Mouse (Mus musculus): ENCODE measurements at regions not wholly inside any gene's neighbourhood (a gene's known extent, or its start where the extent isn't known, plus 50 kb on each side); places are given as distances from the start of the nearest gene placed in this dataset.

DNA sequence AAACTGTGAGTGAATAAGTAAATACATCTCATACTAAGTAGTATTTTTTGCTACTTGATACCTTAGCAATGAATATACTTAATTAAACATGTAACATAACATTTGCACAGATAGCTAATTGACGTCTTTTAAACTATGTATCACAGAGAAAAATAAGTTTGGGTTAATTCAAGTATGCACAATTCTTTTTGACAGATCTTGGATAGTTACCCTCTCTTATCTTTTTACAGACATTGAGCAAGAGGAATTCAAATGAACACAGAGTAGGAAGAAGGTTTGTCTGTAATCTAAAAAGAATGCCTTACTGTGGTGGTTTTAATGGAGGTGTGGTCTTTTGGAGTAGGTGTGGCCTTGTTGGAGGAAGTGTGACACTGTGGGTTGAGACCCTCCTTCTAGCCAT is 1781.7 kb downstream of the Pcdh7 start:
- peak; percentile 4 for DNase-seq

DNA sequence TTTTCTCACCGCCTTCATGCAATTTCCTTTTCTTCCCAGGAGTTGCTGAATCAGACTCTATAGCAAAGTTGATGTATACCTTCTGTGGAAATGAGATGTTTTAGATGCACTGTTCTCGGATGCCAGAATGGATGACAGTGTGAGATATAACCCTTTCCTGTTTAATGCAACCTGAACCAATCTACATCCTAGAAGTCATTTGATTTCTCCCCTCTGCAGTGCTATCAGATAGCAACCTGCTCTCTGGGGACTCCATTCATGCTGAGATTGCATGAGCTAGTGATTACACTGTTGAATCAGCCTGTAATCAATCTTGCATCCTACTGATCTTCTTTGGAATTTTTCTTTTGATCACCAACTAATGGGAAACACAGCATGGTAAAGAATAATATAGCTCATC is 1827.9 kb downstream of the Pcdh7 start:
- no peak for DNase-seq

DNA sequence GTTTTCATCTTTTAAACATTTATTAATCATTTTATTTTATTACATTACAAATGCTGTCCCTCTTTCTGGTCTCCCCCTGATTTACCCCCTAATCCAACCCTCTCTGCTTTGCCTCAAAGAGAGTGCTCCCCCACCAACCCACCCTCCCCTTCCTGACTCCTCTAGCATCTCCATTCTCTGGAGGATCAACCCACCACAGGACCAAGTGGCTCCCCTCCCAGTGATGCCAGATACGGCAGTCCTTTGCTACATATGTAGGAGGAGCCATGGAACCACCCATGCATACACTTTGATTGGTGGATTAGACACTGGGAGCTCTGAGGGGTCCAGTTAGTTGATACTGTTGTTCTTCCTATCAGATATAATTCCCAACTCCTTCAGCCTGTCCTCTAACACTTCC is 1873.4 kb downstream of the Pcdh7 start:
- no peak for DNase-seq
